Mouse (Mus musculus): ENCODE data around the gene Ubtd1. TPM values are rescaled to one million over a fixed set of nuclear protein-coding genes. Genes with fewer than 3 reads are reported as not detected.
A peak's percentile ranks its signal among the peaks of the same experiment; 100 is the strongest.

The Ubtd1 gene
- polyA plus RNA-seq, 1 experiment from 2014 or later = 15.1 TPM

DNA sequence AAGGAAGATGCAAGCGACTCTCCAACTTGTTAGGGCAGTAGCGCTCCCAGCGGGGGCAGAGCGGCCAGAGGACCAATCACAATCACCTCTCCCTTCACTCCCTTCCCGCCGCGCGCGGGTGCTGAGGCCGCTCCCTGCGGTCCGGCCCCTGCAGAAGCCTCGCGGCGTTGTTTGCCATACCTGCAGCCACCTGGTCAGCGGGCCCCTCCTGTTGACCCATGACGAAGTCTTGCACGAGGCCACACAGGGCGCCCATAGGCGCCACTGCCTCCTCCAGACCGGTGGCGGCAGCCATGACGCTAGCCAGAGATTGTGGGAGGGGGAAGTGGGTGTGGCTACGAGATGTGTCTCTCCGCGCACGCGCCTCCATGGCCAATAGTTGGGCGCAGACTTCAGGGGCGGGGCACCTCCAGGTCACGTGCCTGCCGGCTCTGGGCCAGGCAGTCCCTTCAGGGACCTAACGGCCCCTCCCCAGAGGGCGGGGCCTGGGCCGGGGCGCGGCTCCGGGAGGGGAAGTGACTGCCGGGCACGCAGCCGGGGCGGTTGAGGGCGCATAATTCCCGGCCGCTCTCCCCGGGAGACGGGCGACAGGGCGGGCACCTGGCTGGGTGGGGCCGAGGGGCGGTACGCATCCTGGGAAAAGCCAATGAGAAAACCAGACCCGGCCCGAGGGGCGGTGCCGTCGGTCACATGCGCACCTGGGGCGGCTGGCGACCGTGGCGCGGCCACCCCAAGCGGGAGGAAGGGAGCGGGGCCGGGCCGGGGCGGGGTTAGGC is 556 bp upstream of the Ubtd1 start, which contains the start of gene Mms19:
Gene Mms19, minus strand, starts transcription at position 339 of the 776 bp plus-strand sequence.
- peak within 1 kb of the TSS; percentile 77 for H3K4me3 ChIP-seq
- H3K9me3 ChIP-seq (replicated peaks) = no peaks in the 10 kb centered on the region
- DNase-seq (ENCODE audit: low spot score) = peak; percentile 98
- H3K4me1 ChIP-seq = peaks cover 32% of the 10 kb centered on the region
- H3K36me3 ChIP-seq = peaks cover 9% of the 10 kb centered on the region
- H3K27me3 ChIP-seq (ENCODE audit: low read depth, poor library complexity, severe bottlenecking) = peaks cover 14% of the 10 kb centered on the region
- WGBS = under 1% methylated on average over 67 of the region's 68 CpGs
- peak within 1 kb of the TSS; percentile 91 for H3K27ac ChIP-seq

- peak overlapping the region; percentile 91 for H3K27ac ChIP-seq
Measured at GRCm38 (mm10) chr19:41981931-41982790, 598 bp downstream of the Ubtd1 start.

GRCm38 (mm10) chr19:41982791-41983150 is 1.2 kb downstream of the Ubtd1 start:
- Histone ChIP-seq H3K27me3 (ENCODE audit: low read depth, poor library complexity, severe bottlenecking) (peaks cover 14% of the 10 kb centered on the region), H3K4me3 (peak overlapping the region; percentile 77), H3K36me3 (peaks cover 1% of the 10 kb centered on the region; the same call in 1 of the 2 replicates), H3K27ac (peak overlapping the region; percentile 91), H3K9me3 (replicated peaks) (no peaks in the 10 kb centered on the region), H3K4me1 (peaks cover 20% of the 10 kb centered on the region)
- DNase-seq (ENCODE audit: low spot score) = no peak
- 6% methylated on average over 4 of the region's 4 CpGs for WGBS

More at GRCm38 (mm10) chr19:41981931-41982790, 598 bp downstream of the Ubtd1 start:
- peaks cover 4% of the 10 kb centered on the region; the same call in 1 of the 2 replicates for H3K36me3 ChIP-seq
- WGBS = under 1% methylated on average over 74 of the region's 74 CpGs
- peak overlapping the region; percentile 77 for H3K4me3 ChIP-seq
- H3K27me3 ChIP-seq (ENCODE audit: low read depth, poor library complexity, severe bottlenecking) = peaks cover 14% of the 10 kb centered on the region
- DNase-seq (ENCODE audit: low spot score) = peak; percentile 74
- H3K4me1 ChIP-seq = peaks cover 24% of the 10 kb centered on the region
- H3K9me3 ChIP-seq (replicated peaks) = no peaks in the 10 kb centered on the region

GRCm38 (mm10) chr19:41985994-41986393 is 4.4 kb downstream of the Ubtd1 start:
- no peak overlapping the region for H3K4me3 ChIP-seq
- no peaks in the 10 kb centered on the region for H3K36me3 ChIP-seq
- H3K9me3 ChIP-seq (replicated peaks) = no peaks in the 10 kb centered on the region
- WGBS = 92% methylated on average over 5 of the region's 5 CpGs
- H3K4me1 ChIP-seq = peaks cover 15% of the 10 kb centered on the region
- peaks cover 14% of the 10 kb centered on the region for H3K27me3 ChIP-seq (ENCODE audit: low read depth, poor library complexity, severe bottlenecking)
- no peak for DNase-seq (ENCODE audit: low spot score)
- no peak overlapping the region for H3K27ac ChIP-seq

DNA sequence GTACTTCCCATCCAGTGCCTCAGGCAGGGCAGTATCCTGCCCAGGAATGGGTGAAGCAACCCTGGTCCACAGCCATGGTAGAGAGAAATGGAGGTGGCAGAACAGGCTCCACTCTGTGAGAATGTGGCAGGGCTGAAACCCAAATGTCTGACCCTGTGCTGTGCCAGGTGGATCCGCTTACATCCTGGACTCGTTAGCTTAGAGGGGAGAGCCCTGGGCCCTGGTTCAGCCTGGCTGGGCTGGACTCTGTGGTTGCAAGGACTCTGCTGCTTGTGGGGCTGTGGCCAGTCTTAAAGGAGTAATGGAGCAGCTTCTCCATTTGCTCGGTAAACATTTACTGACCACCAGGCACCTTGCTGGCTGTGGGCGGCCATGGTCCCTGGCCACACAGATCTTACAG is 5.6 kb downstream of the Ubtd1 start:
- H3K4me1 ChIP-seq = peaks cover 14% of the 10 kb centered on the region
- WGBS = 87% methylated on average over 4 of the region's 4 CpGs
- H3K4me3 ChIP-seq = no peak overlapping the region
- H3K9me3 ChIP-seq (replicated peaks) = no peaks in the 10 kb centered on the region
- H3K27ac ChIP-seq = no peak overlapping the region
- DNase-seq (ENCODE audit: low spot score) = no peak
- no peaks in the 10 kb centered on the region for H3K36me3 ChIP-seq
- H3K27me3 ChIP-seq (ENCODE audit: low read depth, poor library complexity, severe bottlenecking) = peaks cover 14% of the 10 kb centered on the region

- no peak overlapping the region for H3K27ac ChIP-seq
- WGBS = 83% methylated on average over 6 of the region's 6 CpGs
- H3K4me3 ChIP-seq = no peak overlapping the region
- H3K36me3 ChIP-seq = no peaks in the 10 kb centered on the region
- no peaks in the 10 kb centered on the region for H3K9me3 ChIP-seq (replicated peaks)
- H3K4me1 ChIP-seq = peaks cover 8% of the 10 kb centered on the region
- H3K27me3 ChIP-seq (ENCODE audit: low read depth, poor library complexity, severe bottlenecking) = no peaks in the 10 kb centered on the region
- DNase-seq (ENCODE audit: low spot score) = no peak
Measured at GRCm38 (mm10) chr19:41989810-41990209, 8.2 kb downstream of the Ubtd1 start.

DNA sequence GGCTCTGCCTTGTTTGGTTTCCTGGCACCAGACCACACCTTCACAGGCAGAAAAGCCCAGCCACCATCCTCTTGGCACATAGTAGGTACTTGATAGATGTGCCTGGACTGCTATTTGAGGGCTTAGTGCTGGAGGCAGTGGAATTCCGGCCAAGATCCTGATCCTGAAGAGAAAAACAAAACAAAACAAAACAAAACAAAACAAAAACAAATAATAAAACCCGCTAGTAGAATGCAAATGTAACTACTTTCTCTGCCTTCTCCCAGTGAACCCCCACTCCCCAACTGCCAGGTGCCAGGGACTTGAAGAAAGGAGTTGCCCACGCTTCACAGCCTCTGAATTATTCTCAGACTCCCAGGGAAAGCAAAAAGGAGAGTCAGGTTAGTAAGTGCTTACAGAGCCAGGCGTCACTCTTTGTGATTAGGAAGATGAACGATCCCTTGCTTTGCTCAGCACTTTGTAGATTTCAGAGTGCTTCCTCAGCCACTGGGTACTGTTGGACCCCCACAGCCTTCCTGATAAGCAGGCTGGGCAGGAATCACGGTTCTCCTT is 10.4 kb downstream of the Ubtd1 start:
- Histone ChIP-seq H3K27ac (no peak overlapping the region), H3K4me3 (no peak overlapping the region), H3K9me3 (replicated peaks) (no peaks in the 10 kb centered on the region), H3K4me1 (peaks cover 29% of the 10 kb centered on the region), H3K27me3 (ENCODE audit: low read depth, poor library complexity, severe bottlenecking) (no peaks in the 10 kb centered on the region), H3K36me3 (no peaks in the 10 kb centered on the region)
- no peak for DNase-seq (ENCODE audit: low spot score)
- WGBS = 36% methylated on average over 6 of the region's 6 CpGs

DNA sequence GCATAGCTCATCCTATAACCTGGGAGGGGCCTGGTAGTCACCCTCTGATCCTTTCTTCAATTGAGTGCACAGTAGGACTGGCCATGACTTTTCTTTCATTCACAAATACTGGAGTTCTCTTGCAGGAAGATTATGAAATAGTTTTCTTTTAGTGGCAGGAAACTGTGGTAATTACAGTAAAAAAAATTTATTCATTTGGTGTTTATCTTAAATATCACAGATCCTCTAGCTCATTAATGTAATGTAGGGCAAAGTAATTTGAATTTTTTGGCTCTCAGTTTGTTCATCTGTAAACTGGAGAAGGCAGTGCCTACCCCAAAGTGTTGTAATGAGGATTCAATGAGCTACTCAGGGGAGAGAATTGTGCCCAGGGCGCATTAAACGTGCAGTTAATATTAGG is 11.4 kb downstream of the Ubtd1 start:
- H3K36me3 ChIP-seq = no peaks in the 10 kb centered on the region
- no peak for DNase-seq (ENCODE audit: low spot score)
- H3K4me3 ChIP-seq = no peak overlapping the region
- no peaks in the 10 kb centered on the region for H3K27me3 ChIP-seq (ENCODE audit: low read depth, poor library complexity, severe bottlenecking)
- no peaks in the 10 kb centered on the region for H3K9me3 ChIP-seq (replicated peaks)
- 96% methylated on average over 2 of the region's 2 CpGs for WGBS
- peaks cover 35% of the 10 kb centered on the region for H3K4me1 ChIP-seq
- H3K27ac ChIP-seq = no peak overlapping the region

DNA sequence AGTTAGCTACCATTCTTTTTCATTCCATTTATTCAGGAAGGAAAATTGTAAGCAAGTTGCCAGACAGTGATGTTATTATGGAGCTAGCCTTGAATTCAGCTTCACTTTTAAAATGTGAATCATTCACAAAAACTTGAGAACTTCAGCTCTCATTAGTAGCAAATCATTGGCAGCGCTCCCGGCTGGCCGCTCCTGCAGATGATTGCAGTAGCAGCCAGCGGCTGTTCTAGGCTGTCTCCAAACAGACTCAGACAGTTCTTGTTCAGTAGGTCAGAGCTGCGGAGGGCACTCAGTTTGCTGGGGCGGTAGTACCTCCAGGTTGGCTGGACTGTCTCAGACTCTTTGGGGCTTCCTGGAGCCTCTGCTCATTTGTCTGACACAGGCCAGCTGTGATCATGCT is 11.9 kb downstream of the Ubtd1 start:
- no peak overlapping the region for H3K27ac ChIP-seq
- WGBS = 85% methylated on average over 6 of the region's 6 CpGs
- DNase-seq (ENCODE audit: low spot score) = no peak
- H3K4me3 ChIP-seq = no peak overlapping the region
- H3K36me3 ChIP-seq = no peaks in the 10 kb centered on the region
- no peaks in the 10 kb centered on the region for H3K27me3 ChIP-seq (ENCODE audit: low read depth, poor library complexity, severe bottlenecking)
- H3K9me3 ChIP-seq (replicated peaks) = no peaks in the 10 kb centered on the region
- peaks cover 37% of the 10 kb centered on the region for H3K4me1 ChIP-seq

- Histone ChIP-seq H3K27me3 (ENCODE audit: low read depth, poor library complexity, severe bottlenecking) (no peaks in the 10 kb centered on the region), H3K9me3 (replicated peaks) (no peaks in the 10 kb centered on the region), H3K36me3 (no peaks in the 10 kb centered on the region), H3K4me3 (no peak overlapping the region), H3K4me1 (peaks cover 40% of the 10 kb centered on the region), H3K27ac (no peak overlapping the region)
- no peak for DNase-seq (ENCODE audit: low spot score)
- WGBS = 94% methylated on average over 7 of the region's 7 CpGs
Measured at GRCm38 (mm10) chr19:41994023-41994422, 12.5 kb downstream of the Ubtd1 start.

DNA sequence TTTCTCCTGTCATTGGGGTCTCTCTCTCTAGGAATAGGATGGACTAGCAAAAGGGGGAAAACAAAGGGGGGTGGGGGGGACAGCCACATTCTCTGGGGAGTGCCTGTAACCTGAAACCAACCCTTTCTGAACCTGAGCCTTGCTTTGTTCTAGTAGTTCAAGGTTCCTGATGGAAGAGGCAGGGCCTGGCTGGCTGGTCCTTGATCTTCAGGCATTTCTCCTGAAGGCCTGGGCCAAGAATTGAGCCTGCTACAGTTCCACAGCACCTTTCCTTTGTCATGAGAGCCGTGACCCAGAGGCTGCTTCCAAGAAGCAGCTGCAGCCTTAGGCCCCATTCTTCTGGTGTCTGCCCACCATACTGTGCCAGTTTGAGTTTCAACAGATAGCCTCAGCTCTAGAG is 13.9 kb downstream of the Ubtd1 start:
- WGBS = 66% methylated on average over 1 of the region's 1 CpGs
- H3K4me3 ChIP-seq = no peak overlapping the region
- DNase-seq (ENCODE audit: low spot score) = no peak
- no peaks in the 10 kb centered on the region for H3K9me3 ChIP-seq (replicated peaks)
- no peaks in the 10 kb centered on the region for H3K27me3 ChIP-seq (ENCODE audit: low read depth, poor library complexity, severe bottlenecking)
- H3K36me3 ChIP-seq = no peaks in the 10 kb centered on the region
- peak overlapping the region; percentile 71 for H3K27ac ChIP-seq
- peaks cover 54% of the 10 kb centered on the region for H3K4me1 ChIP-seq

- Histone ChIP-seq H3K9me3 (replicated peaks) (no peaks in the 10 kb centered on the region), H3K4me1 (peaks cover 66% of the 10 kb centered on the region), H3K4me3 (no peak overlapping the region), H3K27ac (no peak overlapping the region), H3K27me3 (ENCODE audit: low read depth, poor library complexity, severe bottlenecking) (no peaks in the 10 kb centered on the region), H3K36me3 (no peaks in the 10 kb centered on the region)
- no peak for DNase-seq (ENCODE audit: low spot score)
- 71% methylated on average over 10 of the region's 10 CpGs for WGBS
Measured at GRCm38 (mm10) chr19:41997090-41997489, 15.5 kb downstream of the Ubtd1 start.
